Mouse (Mus musculus): ENCODE results near the gene Shc3. TPM values are rescaled to one million over a fixed set of nuclear protein-coding genes. Genes with fewer than 3 reads are reported as not detected.

Gene Shc3
- total RNA-seq, 2 experiments from 2014 or later: 120 to 127 TPM

GRCm38 (mm10) chr13:51598063-51598462 is 28.8 kb upstream of the Shc3 start:
- no peak overlapping the region for H3K4me3 ChIP-seq
- DNase-seq (ENCODE audit: low spot score in 2 of 2): no peak
- no peak overlapping the region for H3K27ac ChIP-seq
- no peak for TF ChIP-seq CTCF (conservative IDR thresholded peaks at IDR 0.05)

- no peak for TF ChIP-seq CTCF (conservative IDR thresholded peaks at IDR 0.05)
- H3K27ac ChIP-seq: peak overlapping the region; percentile 80
- H3K4me3 ChIP-seq: peak overlapping the region; percentile 55; the same call in 1 of the 2 replicates
- DNase-seq (ENCODE audit: low spot score in 2 of 2): peak in 1 of 2 experiments; percentile 29
Observed at GRCm38 (mm10) chr13:51595404-51595803, 26.2 kb upstream of the Shc3 start.

GRCm38 (mm10) chr13:51594656-51595311 is 25.6 kb upstream of the Shc3 start:
- peak overlapping the region; percentile 80 for H3K27ac ChIP-seq
- H3K4me3 ChIP-seq: peak overlapping the region; percentile 55
- peak; percentile 18 to 42 for DNase-seq (ENCODE audit: low spot score in 2 of 2)
- TF ChIP-seq CTCF (conservative IDR thresholded peaks at IDR 0.05): no peak

GRCm38 (mm10) chr13:51588005-51588404 is 18.8 kb upstream of the Shc3 start:
- no peak overlapping the region for H3K27ac ChIP-seq
- no peak overlapping the region for H3K4me3 ChIP-seq
- no peak for TF ChIP-seq CTCF (conservative IDR thresholded peaks at IDR 0.05)
- no peak for DNase-seq (ENCODE audit: low spot score in 2 of 2)

- TF ChIP-seq CTCF (conservative IDR thresholded peaks at IDR 0.05): no peak
- DNase-seq (ENCODE audit: low spot score in 2 of 2): no peak
- H3K27ac ChIP-seq: no peak overlapping the region
- no peak overlapping the region for H3K4me3 ChIP-seq
Observed at GRCm38 (mm10) chr13:51582204-51582603, 13.0 kb upstream of the Shc3 start.

GRCm38 (mm10) chr13:51580263-51581044 is 11.2 kb upstream of the Shc3 start:
- Histone ChIP-seq H3K27ac (peak overlapping the region; percentile 63), H3K4me3 (no peak overlapping the region)
- peak; percentile 49 to 77 for DNase-seq (ENCODE audit: low spot score in 2 of 2)
- 0 out of 2 replicates have a peak, but pooled peaks have one; percentile 8 for TF ChIP-seq CTCF (conservative IDR thresholded peaks at IDR 0.05)

GRCm38 (mm10) chr13:51573849-51574248 is 4.6 kb upstream of the Shc3 start:
- H3K27ac ChIP-seq: peak overlapping the region; percentile 36; the same call in 1 of the 2 replicates
- DNase-seq (ENCODE audit: low spot score in 2 of 2): peak in 1 of 2 experiments; percentile 26
- TF ChIP-seq CTCF (conservative IDR thresholded peaks at IDR 0.05): no peak
- no peak overlapping the region for H3K4me3 ChIP-seq

GRCm38 (mm10) chr13:51570111-51570510 is 892 bp upstream of the Shc3 start:
- DNase-seq (ENCODE audit: low spot score in 2 of 2): no peak
- TF ChIP-seq CTCF (conservative IDR thresholded peaks at IDR 0.05): no peak
- Histone ChIP-seq H3K27ac (peak overlapping the region; percentile 95), H3K4me3 (peak overlapping the region; percentile 82)

- DNase-seq (ENCODE audit: low spot score in 2 of 2): no peak
- TF ChIP-seq CTCF (conservative IDR thresholded peaks at IDR 0.05): no peak
- peak overlapping the region; percentile 82 for H3K4me3 ChIP-seq
- peak overlapping the region; percentile 95 for H3K27ac ChIP-seq
Observed at GRCm38 (mm10) chr13:51569685-51570068, 458 bp upstream of the Shc3 start.

GRCm38 (mm10) chr13:51568501-51568901 is 718 bp downstream of the Shc3 start:
- TF ChIP-seq CTCF (conservative IDR thresholded peaks at IDR 0.05): no peak
- peak overlapping the region; percentile 82 for H3K4me3 ChIP-seq
- H3K27ac ChIP-seq: peak overlapping the region; percentile 95
- DNase-seq (ENCODE audit: low spot score in 2 of 2): peak; percentile 19 to 30

- Histone ChIP-seq H3K4me3 (peak overlapping the region; percentile 82), H3K27ac (peak overlapping the region; percentile 95)
- peak in 1 of 2 experiments; percentile 29 for DNase-seq (ENCODE audit: low spot score in 2 of 2)
- TF ChIP-seq CTCF (conservative IDR thresholded peaks at IDR 0.05): no peak
Observed at GRCm38 (mm10) chr13:51567411-51567851, 1.8 kb downstream of the Shc3 start.

- Histone ChIP-seq H3K27ac (peak overlapping the region; percentile 95), H3K4me3 (peak overlapping the region; percentile 82)
- no peak for DNase-seq (ENCODE audit: low spot score in 2 of 2)
- no peak for TF ChIP-seq CTCF (conservative IDR thresholded peaks at IDR 0.05)
Observed at GRCm38 (mm10) chr13:51567078-51567395, 2.2 kb downstream of the Shc3 start.

GRCm38 (mm10) chr13:51566371-51567077 is 2.7 kb downstream of the Shc3 start:
- Histone ChIP-seq H3K4me3 (peak overlapping the region; percentile 82), H3K27ac (peak overlapping the region; percentile 95)
- TF ChIP-seq CTCF (conservative IDR thresholded peaks at IDR 0.05): no peak
- DNase-seq (ENCODE audit: low spot score in 2 of 2): peak in 1 of 2 experiments; percentile 18

Data from layer of hippocampus, adult 2 months (tissue).